7 mouse cellular contexts compared by ENCODE assay signal in genomic region chr4:76447396-76447795, GRCm38 (mm10).
DNase-seq lines count a peak whose midpoint lies in the region; ATAC-seq and TF ChIP-seq lines count a peak whose summit lies in the region.

No protein-coding gene starts in this region.

- no peaks in the 10 kb centered on the region for H3K36me3 ChIP-seq in kidney, embryonic 15.5 days
- H3K36me3 ChIP-seq in embryonic facial prominence, embryonic 12.5 days, result no peaks in the 10 kb centered on the region

- H3K4me2 ChIP-seq in kidney, embryonic 15.5 days, result peak overlapping the region; percentile 90
- H3K4me2 ChIP-seq in embryonic facial prominence, embryonic 12.5 days (replicated peaks), result peak overlapping the region; percentile 59

- no peak for ATAC-seq in kidney, embryonic 15.5 days (replicated peaks; ENCODE audit: low FRiP score)
- ATAC-seq in embryonic facial prominence, embryonic 12.5 days (ENCODE audit: insufficient number of reproducible peaks, insufficient read depth, low FRiP score, low TSS enrichment), result no peak

- peak overlapping the region; percentile 92 for H3K4me3 ChIP-seq in kidney, embryonic 15.5 days (replicated peaks)
- no peak overlapping the region for H3K4me3 ChIP-seq in embryonic facial prominence, embryonic 12.5 days

- no peak for TF ChIP-seq POLR2A in brain, embryonic 14.5 days (IDR thresholded peaks at IDR 0.05; ENCODE audit: borderline replicate concordance, extremely low read depth, insufficient read depth, insufficient read length, poor library complexity, severe bottlenecking)

- no peaks in the 10 kb centered on the region for H3K9me3 ChIP-seq in kidney, embryonic 15.5 days (replicated peaks)
- H3K9me3 ChIP-seq in embryonic facial prominence, embryonic 12.5 days, result no peaks in the 10 kb centered on the region

- no peak overlapping the region for H3K27ac ChIP-seq in kidney, embryonic 15.5 days
- no peak overlapping the region for H3K27ac ChIP-seq in embryonic facial prominence, embryonic 12.5 days

- no peaks in the 10 kb centered on the region for H3K27me3 ChIP-seq in kidney, embryonic 15.5 days
- H3K27me3 ChIP-seq in embryonic facial prominence, embryonic 12.5 days, result no peaks in the 10 kb centered on the region

- DNase-seq in kidney, adult 18-20 months, result no peak
- peak; percentile 83 for DNase-seq in brain, embryonic 14.5 days (ENCODE audit: low read depth)
- peak; percentile 31 for DNase-seq in mesoderm, embryonic 11.5 days (ENCODE audit: low read depth, low spot score)
- no peak for DNase-seq in gastrocnemius, postnatal 4 days (ENCODE audit: low spot score in 2 of 2)
- no peak for DNase-seq in natural killer cell, adult 2 months (ENCODE audit: low spot score in 2 of 2)

- H3K4me1 ChIP-seq in kidney, embryonic 15.5 days, result peaks cover 24% of the 10 kb centered on the region
- H3K4me1 ChIP-seq in embryonic facial prominence, embryonic 12.5 days, result peaks cover 4% of the 10 kb centered on the region; the same call in 1 of the 2 replicates

- no peak overlapping the region for H3K9ac ChIP-seq in kidney, embryonic 15.5 days
- H3K9ac ChIP-seq in embryonic facial prominence, embryonic 12.5 days, result no peak overlapping the region

- TF ChIP-seq CTCF in brain, embryonic 14.5 days (IDR thresholded peaks at IDR 0.05; ENCODE audit: borderline replicate concordance, extremely low read depth, insufficient read depth, insufficient read length), result peak; percentile 37; the same call in 1 of the 2 replicates

Comparison
In these comparisons a context has a peak if more than half of its experiments do, and no peak if none do; other contexts are left out.
1. DNase-seq: peak in brain, embryonic 14.5 days (single experiment) and mesoderm, embryonic 11.5 days (single experiment); none in kidney, adult 18-20 months (single experiment), gastrocnemius, postnatal 4 days (0 of 2) and natural killer cell, adult 2 months (0 of 2).